Mouse (Mus musculus): ENCODE data around the gene Fgfbp1. TPM values are rescaled to one million over a fixed set of nuclear protein-coding genes. Genes with fewer than 3 reads are reported as not detected.

Gene Fgfbp1
- 13.5 and 14.0 TPM in 2 replicates for polyA plus RNA-seq (2015; fragmentation: Nextera tagmentation; extraction: Ambion mirVana)

GRCm38 (mm10) chr5:43981620-43982019 is at the start of gene Fgfbp1:
Fgfbp1 (minus strand) TSS chr5:43981779.
- WGBS: 43% methylated on average over 4 of the region's 4 CpGs
- Histone ChIP-seq H3K9ac (no peak within 1 kb of the TSS), H3K27me3 (no peaks in the 10 kb centered on the region), H3K27ac (no peak within 1 kb of the TSS), H3K36me3 (no peaks in the 10 kb centered on the region), H3K4me1 (peaks cover 3% of the 10 kb centered on the region; the same call in 1 of the 2 replicates), H3K4me3 (no peak within 1 kb of the TSS), H3K4me2 (no peak within 1 kb of the TSS), H3K9me3 (no peaks in the 10 kb centered on the region)
- no peak for ATAC-seq (ENCODE audit: insufficient number of reproducible peaks, insufficient read depth, low FRiP score, low TSS enrichment, low read depth)

GRCm38 (mm10) chr5:43998295-43998989 is 16.9 kb upstream of the Fgfbp1 start:
- WGBS: 92% methylated on average over 9 of the region's 9 CpGs
- H3K27ac ChIP-seq: no peak overlapping the region
- H3K4me2 ChIP-seq: no peak overlapping the region
- H3K9me3 ChIP-seq: no peaks in the 10 kb centered on the region
- no peak for ATAC-seq (ENCODE audit: insufficient number of reproducible peaks, insufficient read depth, low FRiP score, low TSS enrichment, low read depth)
- H3K9ac ChIP-seq: no peak overlapping the region
- H3K36me3 ChIP-seq: peaks cover 24% of the 10 kb centered on the region
- H3K27me3 ChIP-seq: no peaks in the 10 kb centered on the region
- H3K4me1 ChIP-seq: no peaks in the 10 kb centered on the region
- no peak overlapping the region for H3K4me3 ChIP-seq

- H3K27me3 ChIP-seq: no peaks in the 10 kb centered on the region
- H3K4me3 ChIP-seq: no peak overlapping the region
- no peak overlapping the region for H3K9ac ChIP-seq
- H3K27ac ChIP-seq: no peak overlapping the region
- no peaks in the 10 kb centered on the region for H3K4me1 ChIP-seq
- 92% methylated on average over 8 of the region's 8 CpGs for WGBS
- H3K9me3 ChIP-seq: no peaks in the 10 kb centered on the region
- no peak overlapping the region for H3K4me2 ChIP-seq
- H3K36me3 ChIP-seq: peaks cover 22% of the 10 kb centered on the region
- no peak for ATAC-seq (ENCODE audit: insufficient number of reproducible peaks, insufficient read depth, low FRiP score, low TSS enrichment, low read depth)
Measured at GRCm38 (mm10) chr5:43997626-43998025, 16.0 kb upstream of the Fgfbp1 start.

GRCm38 (mm10) chr5:43996162-43996561 is 14.6 kb upstream of the Fgfbp1 start:
- Histone ChIP-seq H3K27ac (no peak overlapping the region), H3K36me3 (peaks cover 11% of the 10 kb centered on the region), H3K9me3 (no peaks in the 10 kb centered on the region), H3K27me3 (no peaks in the 10 kb centered on the region), H3K4me3 (no peak overlapping the region), H3K9ac (no peak overlapping the region), H3K4me2 (no peak overlapping the region), H3K4me1 (no peaks in the 10 kb centered on the region)
- ATAC-seq (ENCODE audit: insufficient number of reproducible peaks, insufficient read depth, low FRiP score, low TSS enrichment, low read depth): no peak
- WGBS: 73% methylated on average over 4 of the region's 4 CpGs

GRCm38 (mm10) chr5:43994981-43995380 is 13.4 kb upstream of the Fgfbp1 start:
- Histone ChIP-seq H3K27me3 (no peaks in the 10 kb centered on the region), H3K9me3 (no peaks in the 10 kb centered on the region), H3K4me2 (no peak overlapping the region), H3K27ac (no peak overlapping the region), H3K36me3 (peaks cover 5% of the 10 kb centered on the region), H3K4me1 (no peaks in the 10 kb centered on the region), H3K9ac (no peak overlapping the region), H3K4me3 (no peak overlapping the region)
- ATAC-seq (ENCODE audit: insufficient number of reproducible peaks, insufficient read depth, low FRiP score, low TSS enrichment, low read depth): no peak
- whole genome bisulfite sequencing: 86% methylated on average over 2 of the region's 2 CpGs

GRCm38 (mm10) chr5:43990316-43990715 is 8.7 kb upstream of the Fgfbp1 start:
- no peak overlapping the region for H3K4me3 ChIP-seq
- H3K36me3 ChIP-seq: no peaks in the 10 kb centered on the region
- H3K9me3 ChIP-seq: no peaks in the 10 kb centered on the region
- no peaks in the 10 kb centered on the region for H3K27me3 ChIP-seq
- H3K4me1 ChIP-seq: no peaks in the 10 kb centered on the region
- ATAC-seq (ENCODE audit: insufficient number of reproducible peaks, insufficient read depth, low FRiP score, low TSS enrichment, low read depth): no peak
- H3K4me2 ChIP-seq: no peak overlapping the region
- H3K27ac ChIP-seq: no peak overlapping the region
- no peak overlapping the region for H3K9ac ChIP-seq
- WGBS: 48% methylated on average over 6 of the region's 6 CpGs

GRCm38 (mm10) chr5:43989017-43989416 is 7.4 kb upstream of the Fgfbp1 start:
- H3K27me3 ChIP-seq: no peaks in the 10 kb centered on the region
- no peak overlapping the region for H3K9ac ChIP-seq

GRCm38 (mm10) chr5:43986212-43986611 is 4.6 kb upstream of the Fgfbp1 start:
- H3K9ac ChIP-seq: no peak overlapping the region
- no peaks in the 10 kb centered on the region for H3K36me3 ChIP-seq
- H3K4me1 ChIP-seq: no peaks in the 10 kb centered on the region
- no peak overlapping the region for H3K4me2 ChIP-seq
- H3K27ac ChIP-seq: no peak overlapping the region
- no peak for ATAC-seq (ENCODE audit: insufficient number of reproducible peaks, insufficient read depth, low FRiP score, low TSS enrichment, low read depth)
- H3K9me3 ChIP-seq: no peaks in the 10 kb centered on the region
- H3K27me3 ChIP-seq: no peaks in the 10 kb centered on the region
- H3K4me3 ChIP-seq: no peak overlapping the region

More at GRCm38 (mm10) chr5:43989017-43989416, 7.4 kb upstream of the Fgfbp1 start:
- WGBS: 82% methylated on average over 5 of the region's 5 CpGs
- no peak overlapping the region for H3K27ac ChIP-seq
- no peak overlapping the region for H3K4me3 ChIP-seq
- H3K4me1 ChIP-seq: no peaks in the 10 kb centered on the region
- no peak overlapping the region for H3K4me2 ChIP-seq
- no peaks in the 10 kb centered on the region for H3K9me3 ChIP-seq
- H3K36me3 ChIP-seq: no peaks in the 10 kb centered on the region
- no peak for ATAC-seq (ENCODE audit: insufficient number of reproducible peaks, insufficient read depth, low FRiP score, low TSS enrichment, low read depth)

GRCm38 (mm10) chr5:43982896-43983295 is 1.3 kb upstream of the Fgfbp1 start:
- no peak overlapping the region for H3K27ac ChIP-seq

GRCm38 (mm10) chr5:43980397-43980796 is 1.2 kb downstream of the Fgfbp1 start:
- Histone ChIP-seq H3K9ac (no peak overlapping the region), H3K4me3 (no peak overlapping the region)

More at GRCm38 (mm10) chr5:43982896-43983295, 1.3 kb upstream of the Fgfbp1 start:
- 65% methylated on average over 1 of the region's 1 CpGs for WGBS
- ATAC-seq (ENCODE audit: insufficient number of reproducible peaks, insufficient read depth, low FRiP score, low TSS enrichment, low read depth): no peak
- Histone ChIP-seq H3K4me1 (no peaks in the 10 kb centered on the region), H3K4me2 (no peak overlapping the region), H3K9ac (no peak overlapping the region), H3K27me3 (no peaks in the 10 kb centered on the region), H3K36me3 (no peaks in the 10 kb centered on the region), H3K4me3 (no peak overlapping the region), H3K9me3 (no peaks in the 10 kb centered on the region)

GRCm38 (mm10) chr5:43976821-43977561 is 4.6 kb downstream of the Fgfbp1 start:
- no peak for ATAC-seq (ENCODE audit: insufficient number of reproducible peaks, insufficient read depth, low FRiP score, low TSS enrichment, low read depth)
- Histone ChIP-seq H3K4me2 (no peak overlapping the region), H3K9ac (no peak overlapping the region), H3K27ac (no peak overlapping the region; the same call in 1 of the 2 replicates), H3K36me3 (no peaks in the 10 kb centered on the region), H3K4me3 (no peak overlapping the region), H3K27me3 (no peaks in the 10 kb centered on the region), H3K4me1 (peaks cover 3% of the 10 kb centered on the region; the same call in 1 of the 2 replicates), H3K9me3 (no peaks in the 10 kb centered on the region)
- 43% methylated on average over 1 of the region's 1 CpGs for WGBS

More at GRCm38 (mm10) chr5:43980397-43980796, 1.2 kb downstream of the Fgfbp1 start:
- no peak overlapping the region for H3K4me2 ChIP-seq
- peaks cover 3% of the 10 kb centered on the region; the same call in 1 of the 2 replicates for H3K4me1 ChIP-seq
- no peaks in the 10 kb centered on the region for H3K36me3 ChIP-seq
- no peaks in the 10 kb centered on the region for H3K27me3 ChIP-seq
- no peak overlapping the region for H3K27ac ChIP-seq
- ATAC-seq (ENCODE audit: insufficient number of reproducible peaks, insufficient read depth, low FRiP score, low TSS enrichment, low read depth): no peak
- 77% methylated on average over 2 of the region's 2 CpGs for WGBS
- no peaks in the 10 kb centered on the region for H3K9me3 ChIP-seq

- 80% methylated on average over 6 of the region's 6 CpGs for WGBS
- Histone ChIP-seq H3K27ac (no peak overlapping the region), H3K36me3 (no peaks in the 10 kb centered on the region), H3K9ac (no peak overlapping the region), H3K27me3 (no peaks in the 10 kb centered on the region), H3K4me2 (no peak overlapping the region), H3K4me3 (no peak overlapping the region), H3K4me1 (peaks cover 3% of the 10 kb centered on the region; the same call in 1 of the 2 replicates), H3K9me3 (no peaks in the 10 kb centered on the region)
- ATAC-seq (ENCODE audit: insufficient number of reproducible peaks, insufficient read depth, low FRiP score, low TSS enrichment, low read depth): no peak
Measured at GRCm38 (mm10) chr5:43974166-43974565, 7.4 kb downstream of the Fgfbp1 start.
